Mouse (Mus musculus) T-helper 2 cell (primary cell): ENCODE data around the gene Evl.

Experiments
- in situ Hi-C: fragments of 300-600 bp; cut with MboI, MseI; formaldehyde crosslinking; loops from one replicate; pipeline ENCODE4 v1.15.1; 2025; ENCODE audit warnings: high pct_unique_total_duplicates

Evl gene

DNA sequence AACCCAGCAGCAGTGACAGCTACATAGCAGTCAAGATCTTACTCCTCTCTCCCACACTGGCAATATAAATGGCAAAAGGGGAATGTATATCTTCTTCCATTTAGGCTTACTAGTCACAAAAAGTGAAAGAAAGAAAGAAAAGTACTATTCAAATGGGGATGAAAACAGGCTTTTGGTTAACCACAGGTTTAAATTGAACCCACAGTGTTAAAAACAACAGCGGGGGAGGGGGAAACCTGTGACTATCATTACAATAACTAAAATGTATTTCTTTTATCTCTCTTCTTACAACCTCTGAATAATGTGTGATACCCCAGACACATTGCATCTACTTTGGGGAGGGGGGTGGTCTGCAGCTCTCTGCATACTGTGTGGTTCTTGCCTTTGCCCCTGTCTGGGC, 91.7 kb downstream of the Evl start:
- in situ Hi-C loops: loop anchor here (25.0 kb wide), 2 partner anchors 659 to 1841 kb away; no protein-coding TSS in a partner anchor

DNA sequence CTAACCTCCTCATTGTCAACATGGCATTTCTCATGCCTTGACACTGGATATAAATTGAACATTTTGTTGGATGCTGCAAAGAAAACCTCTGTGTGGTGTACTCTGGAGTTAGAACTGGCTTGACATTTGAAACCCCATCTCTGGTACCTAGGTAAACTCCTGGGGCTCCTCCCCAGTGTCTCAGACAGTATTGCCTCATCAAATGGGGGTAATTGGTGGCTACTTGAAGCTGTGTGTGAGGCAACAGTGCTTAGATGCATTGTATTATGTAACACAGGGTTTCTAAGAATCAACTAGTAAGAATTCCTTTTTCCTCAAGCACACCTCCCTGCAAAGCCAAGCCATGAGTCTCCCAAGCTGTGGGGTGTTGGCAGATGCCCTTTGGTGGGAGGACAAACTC, 93.3 kb downstream of the Evl start:
- in situ Hi-C loops: loop anchor here (25.0 kb wide), 2 partner anchors 660 to 1840 kb away; no protein-coding TSS in a partner anchor

DNA sequence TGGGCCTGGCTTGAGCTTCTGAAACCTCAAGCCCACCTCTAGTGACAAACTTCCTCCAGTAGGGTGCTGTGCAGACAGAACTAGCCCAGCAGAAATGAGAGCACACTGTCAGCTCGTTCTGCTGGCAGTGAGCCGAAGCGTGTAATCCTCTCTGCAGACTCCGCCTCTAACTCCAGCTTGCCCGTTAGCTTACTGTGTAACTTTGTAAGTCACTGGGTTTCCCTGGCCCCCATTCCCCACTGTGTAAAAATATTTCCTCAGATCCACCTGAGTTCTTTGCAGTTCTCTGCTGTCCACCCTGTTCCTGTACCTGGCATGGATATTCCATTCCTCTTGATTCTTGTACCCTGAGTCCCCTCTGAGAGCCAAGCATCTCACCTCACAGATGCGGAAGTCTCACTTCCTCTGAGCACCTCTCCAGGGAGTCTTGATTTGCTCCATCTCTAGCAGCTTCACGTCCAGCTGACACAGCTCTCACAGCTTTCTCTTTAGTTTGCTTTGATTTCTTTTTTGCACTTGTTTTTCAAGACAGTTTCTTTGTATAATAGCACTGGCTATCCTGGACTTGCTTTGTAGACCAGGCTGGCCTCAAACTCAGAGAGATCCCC, 96.6 kb downstream of the Evl start:
- in situ Hi-C loops: no loop called here

DNA sequence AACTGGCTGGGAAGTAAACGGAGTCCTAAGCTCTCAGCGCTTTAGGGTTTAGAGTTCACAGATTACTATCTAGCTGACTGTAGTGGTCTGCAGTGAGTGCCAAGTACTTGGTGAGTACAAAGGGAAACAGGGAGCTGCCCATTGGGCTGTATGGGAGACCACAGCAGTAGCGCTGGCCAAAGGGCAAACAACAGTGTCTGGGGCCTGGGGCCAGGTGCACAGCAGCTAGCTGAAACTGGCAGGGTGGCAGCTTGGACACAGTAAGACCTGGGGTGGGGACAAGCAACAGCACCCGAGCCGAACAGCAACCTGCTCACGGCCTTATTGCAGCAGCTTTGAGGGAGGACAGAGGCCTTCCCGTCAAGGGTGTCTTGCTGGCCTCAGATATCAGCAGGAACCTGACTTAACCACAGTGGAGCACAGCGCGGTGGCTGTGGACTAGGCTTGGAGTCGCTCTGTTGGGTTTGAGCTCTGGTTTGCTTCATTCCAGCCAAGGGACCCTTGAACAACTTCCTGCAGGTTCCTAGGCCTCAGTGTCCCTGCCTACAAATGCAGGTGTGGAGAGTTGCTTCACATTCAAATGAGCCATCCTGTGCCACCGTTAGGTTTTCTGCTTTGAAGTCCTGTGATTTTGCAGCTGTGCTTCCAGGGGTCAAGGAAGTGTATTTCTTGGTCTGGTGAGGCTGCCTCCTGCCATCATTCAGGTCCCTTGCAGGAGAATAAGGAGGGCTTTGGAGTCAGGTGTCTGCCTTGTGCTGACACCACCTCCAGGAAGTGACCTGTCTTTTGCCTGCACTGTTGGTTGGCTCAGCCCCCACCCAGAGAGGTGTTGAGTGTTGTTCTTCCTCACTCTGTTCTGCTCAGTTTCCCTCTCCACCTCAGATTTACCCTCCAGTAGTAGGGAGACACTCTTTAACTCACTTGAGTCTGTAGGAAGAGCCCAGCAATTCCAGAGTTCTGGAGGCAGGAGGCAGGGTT, 99.1 kb downstream of the Evl start:
- in situ Hi-C loops: no loop called here

DNA sequence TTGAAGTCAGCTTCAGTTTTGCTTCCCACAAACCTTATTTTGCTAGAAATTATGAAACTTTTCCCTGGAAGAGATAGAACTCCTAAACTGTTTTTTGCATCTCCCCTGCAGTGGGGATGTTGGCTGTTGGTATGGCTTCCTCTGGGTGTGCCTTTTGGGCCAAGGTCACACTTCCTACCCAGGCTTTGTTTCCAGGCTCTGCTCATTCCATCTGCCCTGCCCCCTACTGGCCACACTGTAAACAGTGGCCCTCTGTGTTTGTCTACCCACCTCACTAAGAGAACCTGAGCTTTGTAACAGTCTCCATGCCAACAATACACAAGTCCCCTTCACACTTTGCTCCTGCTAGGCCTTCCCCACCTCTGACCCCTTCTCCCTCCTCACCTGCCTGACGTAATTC, 102.8 kb downstream of the Evl start:
- in situ Hi-C loops: loop anchor here (5.0 kb wide), 1 partner anchor 40 kb away; no protein-coding TSS in a partner anchor

DNA sequence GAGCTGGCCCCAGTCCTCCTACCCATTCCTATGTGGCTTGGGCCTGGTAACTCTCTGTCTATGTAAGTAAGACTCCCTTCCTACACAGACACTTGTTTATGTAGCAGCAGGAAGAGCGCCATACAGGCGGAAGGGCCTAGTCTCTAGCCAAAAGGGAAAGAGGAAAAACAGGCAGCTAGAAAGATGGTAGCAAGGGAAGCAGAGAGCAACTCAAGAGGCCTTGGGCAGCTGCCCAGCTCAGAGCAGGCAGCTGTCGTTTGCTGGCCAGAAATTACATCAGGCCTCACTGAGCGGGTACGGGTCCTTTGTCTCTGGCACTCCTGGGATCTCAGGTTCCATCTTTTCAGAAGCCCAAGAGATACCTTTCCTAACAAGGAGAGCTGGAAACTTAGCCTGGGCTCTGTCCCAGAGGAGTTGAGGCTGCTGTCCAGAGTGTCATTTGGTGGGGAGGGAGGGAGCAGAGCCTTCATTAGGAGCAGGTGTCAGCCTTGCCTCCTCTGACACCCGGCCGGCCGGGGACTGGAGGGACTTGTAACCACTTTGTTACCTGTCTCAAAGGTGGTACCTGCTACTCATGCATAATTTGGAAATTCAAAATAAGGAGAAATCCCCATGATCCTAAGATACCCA, 114.2 kb downstream of the Evl start:
- in situ Hi-C loops: no loop called here

DNA sequence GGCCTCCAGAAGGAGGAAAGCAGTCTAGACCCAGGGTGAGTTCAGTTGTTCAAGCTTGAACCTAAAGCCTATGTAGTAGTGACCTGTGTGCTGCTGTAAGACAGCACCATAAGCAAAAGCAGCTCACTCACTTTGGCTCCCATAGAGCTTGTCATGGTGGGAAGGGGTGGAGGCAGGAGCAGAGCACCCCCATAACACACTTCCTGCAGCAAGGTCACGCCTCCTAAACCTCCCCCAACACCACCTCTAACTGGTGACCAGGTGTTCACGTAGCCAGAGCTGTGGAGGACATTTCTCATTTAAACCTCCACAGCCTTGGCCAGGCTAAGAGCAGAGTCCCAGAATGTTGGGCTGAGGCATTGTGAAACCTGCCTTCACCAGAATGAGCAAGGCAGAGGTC, 117.0 kb downstream of the Evl start:
- in situ Hi-C loops: no loop called here

DNA sequence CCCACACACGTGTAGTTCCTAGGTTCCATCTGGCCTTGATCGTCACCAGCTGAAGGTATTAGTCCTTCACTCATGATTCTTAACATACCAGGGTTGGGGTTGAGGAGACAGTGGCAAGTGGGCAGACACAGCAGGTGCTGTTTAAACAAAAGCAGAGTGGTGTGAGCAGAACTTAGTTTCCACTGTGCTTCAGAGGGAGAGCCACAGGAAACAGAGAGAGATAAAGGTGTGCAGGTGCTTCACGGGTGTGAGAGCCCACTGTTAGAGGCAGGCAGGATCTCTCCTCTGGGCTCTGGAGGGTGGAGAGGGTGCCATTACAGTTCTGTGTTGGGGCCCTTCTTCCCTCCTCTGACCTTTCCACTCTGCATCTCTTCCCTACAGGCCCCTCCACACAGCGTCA, 118.4 kb downstream of the Evl start:
- in situ Hi-C loops: no loop called here

DNA sequence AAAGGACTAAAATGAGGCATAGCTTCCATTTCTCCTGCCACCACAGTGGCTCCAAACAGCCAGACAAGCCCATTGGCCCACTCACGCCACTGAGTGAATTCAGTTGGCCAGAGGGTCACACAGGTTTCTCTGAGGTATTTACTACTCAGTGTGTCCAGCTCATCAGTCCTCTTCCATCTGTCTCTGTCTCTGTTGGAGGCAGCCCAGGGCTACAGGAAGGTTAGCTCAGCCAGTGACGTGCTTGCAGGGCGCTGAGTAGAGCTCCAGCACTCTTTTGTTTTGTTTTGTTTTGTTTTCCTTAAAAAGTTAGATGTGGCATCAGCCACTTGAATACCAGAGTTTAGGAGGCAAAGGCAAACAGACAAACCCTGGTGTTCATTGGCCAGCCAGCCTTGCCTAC, 119.0 kb downstream of the Evl start:
- in situ Hi-C loops: no loop called here

DNA sequence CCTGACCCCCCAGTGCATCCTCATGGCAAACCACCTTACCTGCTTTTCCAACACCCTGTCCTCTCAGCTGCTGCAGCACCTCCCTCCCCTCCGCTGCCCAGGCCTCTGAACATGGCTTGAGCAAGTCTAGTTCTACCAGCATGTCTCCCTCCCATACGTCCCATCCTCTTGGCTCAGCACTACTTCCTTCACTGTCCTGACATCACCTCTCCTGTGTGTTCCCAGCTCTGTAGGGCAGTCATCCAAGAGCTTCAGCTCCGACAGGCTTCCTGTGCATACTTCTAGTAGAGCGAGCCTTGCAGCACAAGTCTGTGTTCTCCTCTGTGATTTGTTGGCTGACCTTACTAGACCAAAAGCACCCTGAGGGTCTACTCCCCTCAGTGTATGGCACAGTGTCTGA, 120.0 kb downstream of the Evl start:
- in situ Hi-C loops: no loop called here

DNA sequence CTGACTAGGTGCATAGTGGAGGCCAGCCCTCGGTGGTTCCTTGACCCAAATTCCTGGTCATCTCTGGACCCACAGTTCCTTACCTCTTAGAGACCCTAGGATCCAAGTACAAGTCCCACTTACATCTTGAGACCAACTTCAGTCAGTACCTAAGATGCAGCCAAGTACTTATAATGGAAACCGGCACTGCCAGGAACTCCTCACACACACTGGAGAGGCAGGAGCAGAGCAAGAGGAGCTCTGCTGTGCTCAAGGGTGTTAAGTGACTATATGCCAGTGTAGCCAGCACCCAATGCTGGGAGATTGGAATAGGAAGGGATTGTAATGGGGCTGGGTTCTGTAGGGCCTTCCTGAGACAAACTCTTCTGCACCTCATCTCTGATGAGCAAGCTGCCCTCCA, 120.4 kb downstream of the Evl start:
- in situ Hi-C loops: no loop called here

DNA sequence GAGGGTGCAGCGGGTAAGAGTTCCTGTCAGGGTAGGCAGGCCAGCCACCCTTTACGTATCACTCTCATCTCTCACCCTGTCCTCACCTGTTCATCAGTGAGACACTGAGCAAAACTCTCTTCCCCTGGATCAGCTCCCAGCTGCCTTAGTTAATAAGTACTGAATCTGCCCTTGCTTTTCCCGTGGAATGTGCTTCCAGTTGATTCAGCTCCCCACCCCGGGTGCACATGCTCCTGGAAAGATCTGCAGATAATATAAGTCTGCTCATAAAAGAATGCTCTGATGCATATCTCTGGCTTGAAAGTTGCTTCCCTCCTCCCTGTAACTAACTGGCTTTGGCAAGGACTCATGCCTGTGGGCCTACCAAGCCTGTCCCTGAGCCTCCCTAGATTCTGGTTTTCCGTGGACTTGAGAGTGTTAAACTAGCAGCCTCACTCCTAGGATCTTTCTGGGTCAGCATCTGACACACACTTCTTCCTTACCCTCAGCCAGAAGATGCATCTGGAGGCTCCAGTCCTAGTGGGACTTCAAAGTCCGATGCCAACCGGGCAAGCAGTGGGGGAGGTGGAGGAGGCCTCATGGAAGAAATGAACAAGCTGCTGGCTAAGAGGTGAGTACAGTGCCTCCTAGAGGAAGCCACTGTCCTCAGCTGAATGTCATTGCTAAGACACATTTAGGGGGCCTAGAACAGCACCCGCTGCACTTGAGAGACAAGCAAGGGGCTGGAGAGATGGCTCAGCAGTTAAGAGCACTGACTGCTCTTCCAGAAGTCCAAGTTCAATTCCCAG, 121.3 kb downstream of the Evl start:
- in situ Hi-C loops: no loop called here

DNA sequence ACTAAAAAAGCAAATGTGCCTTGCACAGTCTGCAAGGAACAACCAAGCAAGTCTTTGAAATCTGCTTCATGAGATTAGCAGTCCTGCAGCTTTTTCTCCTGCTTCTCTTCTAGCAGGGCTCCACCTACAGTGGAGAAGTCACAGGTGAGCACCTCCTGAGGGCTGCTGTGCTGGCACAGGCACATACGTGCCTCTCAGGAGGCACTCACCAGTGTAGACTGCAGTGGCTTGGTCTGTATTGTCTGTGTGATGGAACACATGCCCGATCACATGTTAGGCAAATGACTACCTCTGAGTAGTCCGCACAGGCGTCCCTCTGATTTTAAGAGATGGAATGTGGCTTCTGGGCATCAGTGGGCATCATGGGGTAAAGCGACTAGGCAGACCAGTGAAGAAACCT, 122.6 kb downstream of the Evl start:
- in situ Hi-C loops: no loop called here

DNA sequence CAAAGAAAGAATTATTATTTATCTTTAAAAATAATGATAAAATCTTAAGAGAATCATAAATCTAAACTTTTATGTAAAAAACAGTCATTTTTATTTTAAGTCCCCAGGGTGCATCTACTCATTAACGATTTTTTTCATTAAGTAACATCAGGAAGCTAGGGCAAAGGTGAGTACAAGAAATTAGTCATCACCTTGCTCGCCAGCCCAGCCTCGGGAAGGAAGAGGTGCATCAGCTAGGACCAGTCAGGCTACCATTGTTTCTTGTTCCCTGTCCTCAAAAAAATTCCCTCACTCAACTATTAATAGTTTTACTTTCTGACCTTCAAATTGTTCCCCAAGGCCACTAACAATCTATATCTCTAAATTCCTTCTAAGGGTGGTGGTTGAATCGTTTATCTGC, 123.8 kb downstream of the Evl start:
- in situ Hi-C loops: no loop called here

DNA sequence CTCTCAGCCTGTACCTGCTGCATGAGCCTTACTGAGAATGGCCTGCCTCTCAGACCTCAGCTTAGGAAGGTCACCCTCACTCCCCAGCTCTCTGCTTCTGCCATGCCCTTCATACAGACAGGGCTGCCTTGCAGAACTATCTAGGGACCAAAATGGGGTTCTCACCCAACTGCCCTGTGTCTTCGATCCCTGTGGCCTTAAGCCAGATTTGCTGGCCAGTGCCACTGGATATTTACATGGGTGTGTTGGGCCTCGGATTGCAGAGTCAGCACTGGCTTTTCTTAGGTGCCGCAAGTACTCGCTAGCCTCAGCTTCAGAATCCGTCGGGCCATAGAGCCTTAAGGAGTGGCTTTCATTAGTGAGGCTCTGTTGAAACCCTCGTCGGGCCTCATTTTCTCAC, 126.3 kb downstream of the Evl start:
- in situ Hi-C loops: no loop called here

DNA sequence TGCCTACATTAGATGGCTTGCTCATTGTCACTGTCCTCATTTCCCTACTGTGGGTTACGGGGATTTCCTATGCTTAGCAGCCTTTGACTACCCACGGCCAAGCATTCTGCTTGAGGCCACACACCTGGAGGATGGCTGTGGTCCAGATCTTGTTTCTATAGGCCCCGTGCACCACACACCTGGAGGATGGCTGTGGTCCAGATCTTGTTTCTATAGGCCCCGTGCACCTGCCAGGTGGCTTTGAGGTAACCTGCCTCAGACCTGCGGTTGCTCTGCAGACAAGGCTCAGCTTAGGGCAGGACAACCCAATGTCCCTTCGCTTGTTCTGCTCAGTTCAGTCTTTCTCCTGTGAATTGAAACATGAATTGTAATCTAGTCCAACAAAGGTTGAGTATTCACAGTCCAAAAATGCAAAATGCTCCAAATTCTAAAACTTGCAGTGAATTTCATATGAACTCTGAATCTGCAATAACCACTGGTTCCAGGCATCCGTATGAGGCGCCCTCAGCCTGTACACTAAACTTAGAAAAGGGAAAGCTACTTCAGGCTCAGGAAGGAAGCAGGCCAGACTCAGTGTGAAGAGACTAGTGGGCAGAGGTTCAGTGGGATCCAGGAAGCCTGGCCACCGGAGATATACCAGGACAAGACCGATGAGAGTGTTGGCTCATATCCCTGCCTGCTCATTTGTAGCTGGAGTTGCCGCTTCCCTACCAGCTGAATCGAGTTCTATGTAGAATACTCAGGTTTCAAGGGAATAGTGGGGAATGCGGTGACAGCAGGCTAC, 127.9 kb downstream of the Evl start:
- in situ Hi-C loops: no loop called here

DNA sequence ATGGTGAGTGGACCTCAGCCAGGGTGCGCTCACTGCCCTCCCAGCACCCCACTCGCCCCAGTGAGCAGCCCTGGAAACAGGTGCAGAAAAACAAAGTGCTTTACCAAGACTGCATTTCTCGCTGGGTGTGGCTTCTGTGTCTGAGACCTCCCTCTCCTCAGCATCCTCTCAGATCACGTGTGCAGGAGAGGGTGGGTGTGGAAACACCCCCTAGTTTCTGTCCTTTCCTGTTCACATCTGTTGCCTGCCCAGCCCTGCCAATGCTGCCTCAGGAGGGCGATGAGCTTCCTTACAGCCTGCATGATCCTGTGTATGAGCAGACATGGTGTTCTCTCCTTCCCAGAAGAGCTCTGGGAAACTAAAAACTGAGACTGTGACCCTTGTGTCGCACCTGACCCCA, 131.9 kb downstream of the Evl start:
- in situ Hi-C loops: no loop called here

DNA sequence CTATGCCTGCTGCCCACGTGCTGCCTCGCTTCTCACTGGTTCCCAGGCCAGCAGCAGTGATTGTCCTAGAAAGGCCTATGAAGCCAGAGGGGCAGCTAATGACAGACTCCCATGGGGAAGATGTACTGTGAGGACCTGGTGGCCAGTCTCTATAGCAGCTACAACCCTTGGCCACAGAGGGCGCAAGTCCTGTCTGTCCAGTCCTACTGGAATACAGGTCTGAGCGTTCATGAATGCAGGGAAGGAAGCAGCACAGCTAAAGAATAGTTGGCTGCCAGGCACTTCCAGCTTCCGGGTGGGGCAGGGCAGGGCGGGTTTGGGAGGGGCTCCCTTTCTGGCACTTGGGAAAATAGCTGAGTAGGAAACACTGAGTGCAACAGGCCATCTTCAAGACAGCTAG, 132.4 kb downstream of the Evl start:
- in situ Hi-C loops: no loop called here

DNA sequence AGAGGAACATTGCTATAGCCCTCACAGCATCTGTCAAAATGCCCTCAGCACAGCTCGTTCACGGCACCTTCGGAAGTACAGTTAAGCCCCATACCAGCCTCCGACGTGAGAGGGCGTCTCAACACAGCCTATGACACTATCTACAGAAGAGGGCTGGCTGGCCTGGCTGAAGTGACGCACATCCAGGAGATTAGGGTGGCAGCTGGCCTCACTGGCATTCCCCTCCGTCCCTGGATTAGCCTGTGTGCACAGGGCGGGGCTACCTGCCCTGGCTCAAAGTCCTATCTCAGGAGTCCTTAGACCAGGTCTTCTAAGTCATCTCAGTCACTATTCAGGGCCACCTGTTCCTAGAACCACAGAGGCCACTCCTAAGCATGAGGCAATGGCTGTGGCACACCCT, 134.6 kb downstream of the Evl start:
- in situ Hi-C loops: no loop called here

DNA sequence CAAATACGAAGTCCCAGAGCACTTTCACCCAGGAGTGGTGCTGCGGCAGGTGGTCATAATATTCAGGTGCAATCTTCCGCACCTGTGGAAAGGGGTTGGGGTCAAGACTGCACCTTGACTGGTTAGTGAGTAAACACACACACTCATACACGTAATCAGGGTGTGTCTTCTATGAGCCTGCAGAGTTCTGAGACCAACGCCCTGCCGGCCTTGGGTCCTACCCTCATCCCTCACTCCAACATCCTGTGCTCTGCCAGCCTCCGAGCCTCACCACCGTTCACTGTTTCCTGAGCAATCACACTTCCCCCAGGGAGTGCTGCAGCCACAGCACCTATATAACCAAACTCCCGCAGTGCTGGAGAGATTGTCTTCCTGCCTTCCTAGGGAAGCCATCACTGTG, 136.0 kb downstream of the Evl start:
- in situ Hi-C loops: no loop called here

DNA sequence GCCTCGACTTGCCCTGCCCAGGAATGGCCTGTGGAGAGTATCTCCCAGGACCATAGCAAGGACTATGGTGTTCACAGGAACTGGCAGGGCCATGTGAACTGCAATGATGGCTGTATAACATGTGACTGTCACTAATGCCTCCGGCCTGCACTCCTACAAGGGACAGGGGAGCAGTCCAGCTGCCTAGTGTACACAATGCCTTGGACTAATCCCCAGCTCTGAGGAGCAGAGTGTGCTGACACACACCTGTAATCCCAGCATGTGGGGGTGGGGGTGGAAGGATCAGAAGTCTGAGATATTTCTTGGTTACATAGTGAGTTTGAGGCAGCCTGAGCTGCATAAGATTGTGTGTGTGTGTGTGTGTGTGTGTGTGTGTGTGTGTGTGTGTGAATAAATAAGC, 139.1 kb downstream of the Evl start:
- in situ Hi-C loops: no loop called here
